Mouse (Mus musculus) cerebellum, postnatal 14 days (tissue): ENCODE measurements around the gene Wnt3.

ENCODE experiments used
- DNase-seq, 2 experiments: peaks; one replicate each; pipeline ENCODE4 v3.0.0; 2021; ENCODE audit warnings: mixed read lengths in 2 of 2

Gene Wnt3

GRCm38 (mm10) chr11:103848287-103848686 is 74.3 kb downstream of the Wnt3 start:
- no peak for DNase-seq

- DNase-seq = no peak
These were observed 78.8 kb downstream of the Wnt3 start for GRCm38 (mm10) chr11:103852590-103853283.

- DNase-seq = no peak
These were observed 79.5 kb downstream of the Wnt3 start for GRCm38 (mm10) chr11:103853284-103853920.

GRCm38 (mm10) chr11:103854294-103854693 is 80.3 kb downstream of the Wnt3 start:
- DNase-seq = no peak

GRCm38 (mm10) chr11:103856641-103857040 is 82.7 kb downstream of the Wnt3 start:
- DNase-seq = no peak

- DNase-seq = no peak
These were observed 84.8 kb downstream of the Wnt3 start for GRCm38 (mm10) chr11:103858760-103859159.

- DNase-seq = no peak
These were observed 86.1 kb downstream of the Wnt3 start for GRCm38 (mm10) chr11:103859933-103860610.

GRCm38 (mm10) chr11:103862951-103863350 is 89.0 kb downstream of the Wnt3 start:
- no peak for DNase-seq

GRCm38 (mm10) chr11:103864486-103864885 is 90.5 kb downstream of the Wnt3 start:
- no peak for DNase-seq

GRCm38 (mm10) chr11:103865346-103865745 is 91.4 kb downstream of the Wnt3 start:
- DNase-seq = no peak
